Mouse (Mus musculus): ENCODE data around the gene Pde8a.

The Pde8a gene

GRCm38 (mm10) chr7:81341563-81341962 is 128.2 kb downstream of the Pde8a start:
- peak in 1 of 2 experiments; percentile 23 for DNase-seq

- no peak for DNase-seq
Observed at GRCm38 (mm10) chr7:81342356-81343094, 129.1 kb downstream of the Pde8a start.

GRCm38 (mm10) chr7:81343316-81343715 is 129.9 kb downstream of the Pde8a start:
- DNase-seq: no peak

GRCm38 (mm10) chr7:81343831-81344230 is 130.4 kb downstream of the Pde8a start:
- DNase-seq: no peak

GRCm38 (mm10) chr7:81344544-81345446 is 131.4 kb downstream of the Pde8a start, which contains the start of gene Rps17:
TSS of gene Rps17 (minus strand) at chr7:81345254.
- DNase-seq: peak; percentile 98 to 99

GRCm38 (mm10) chr7:81345447-81346170 is 132.2 kb downstream of the Pde8a start:
- peak in 1 of 2 experiments; percentile 27 for DNase-seq

- DNase-seq: no peak
Observed at GRCm38 (mm10) chr7:81348206-81348605, 134.8 kb downstream of the Pde8a start.

GRCm38 (mm10) chr7:81351826-81352225 is 138.4 kb downstream of the Pde8a start:
- DNase-seq: no peak

GRCm38 (mm10) chr7:81355746-81356145 is 142.3 kb downstream of the Pde8a start:
- no peak for DNase-seq

- no peak for DNase-seq
Observed at GRCm38 (mm10) chr7:81356360-81356759, 143.0 kb downstream of the Pde8a start.

- no peak for DNase-seq
Observed at GRCm38 (mm10) chr7:81356975-81357374, 143.6 kb downstream of the Pde8a start.

GRCm38 (mm10) chr7:81367946-81368345 is 154.6 kb downstream of the Pde8a start:
- no peak for DNase-seq

GRCm38 (mm10) chr7:81369724-81370123 is 156.3 kb downstream of the Pde8a start:
- no peak for DNase-seq

GRCm38 (mm10) chr7:81371811-81372210 is 158.4 kb downstream of the Pde8a start:
- no peak for DNase-seq

GRCm38 (mm10) chr7:81372337-81372920 is 159.0 kb downstream of the Pde8a start:
- peak; percentile 24 to 59 for DNase-seq

GRCm38 (mm10) chr7:81379363-81379762 is 166.0 kb downstream of the Pde8a start:
- no peak for DNase-seq

Measured in cerebellum, postnatal 25 days (tissue).